Mouse (Mus musculus) stomach, postnatal 0 days (tissue): ENCODE data around the gene Tctex1d2.

Source experiments
- CTCF ChIP-seq: IDR thresholded peaks from 2 replicates; pipeline ENCODE4 v1.5.1; 2016; ENCODE audit warnings: antibody characterized with exemption, low read depth, mild to moderate bottlenecking, moderate library complexity
- EP300 ChIP-seq: optimal IDR thresholded peaks from 2 replicates; pipeline ENCODE3; 2016; ENCODE audit warnings: antibody characterized with exemption

GRCm38 (mm10) chr16:32472276-32473015 lies 52.9 kb downstream of the Tctex1d2 start:
- TF ChIP-seq EP300 (no peak), CTCF (no peak)
